Mouse (Mus musculus): ENCODE results near the gene Eif2ak3.

- TF ChIP-seq POLR2A (IDR thresholded peaks at IDR 0.05; ENCODE audit: insufficient read length, low read depth) (no peak), CEBPB (IDR thresholded peaks at IDR 0.05; ENCODE audit: insufficient read depth, poor library complexity, severe bottlenecking) (no peak), TCF12 (IDR thresholded peaks at IDR 0.05; ENCODE audit: insufficient read depth, poor library complexity, severe bottlenecking) (no peak), USF1 (IDR thresholded peaks at IDR 0.05; ENCODE audit: low read depth) (no peak), MAX (IDR thresholded peaks at IDR 0.05; ENCODE audit: low read depth) (no peak)
Observed at GRCm38 (mm10) chr6:70805267-70805666, 39.0 kb upstream of the Eif2ak3 start.

Measured in myocyte (in vitro differentiated cells).